Mouse (Mus musculus) intestine, postnatal 0 days (tissue): ENCODE data around the gene Stip1. TPM values are rescaled to one million over a fixed set of nuclear protein-coding genes. Genes with fewer than 3 reads are reported as not detected.
A peak's percentile ranks its signal among the peaks of the same experiment; 100 is the strongest.

Experiments
- ATAC-seq: fragments of 200-750 bp; cut with Nextera tagmentation; 2 replicates; pipeline ENCODE4 v1.8.0; 2017; ENCODE audit warnings: mild to moderate bottlenecking, moderate TSS enrichment, moderate library complexity
- H3K27ac ChIP-seq: fragments of 300-500 bp; sonication (generic); 2 replicates; pipeline ENCODE4 v1.5.1; 2014; ENCODE audit warnings: mild to moderate bottlenecking, low read depth, low read length, moderate library complexity
- H3K27me3 ChIP-seq: fragments of 300-500 bp; sonication (generic); replicated peaks from 2 replicates; pipeline ENCODE4 v1.6.1; 2014; ENCODE audit warnings: low read length, mixed read lengths; ENCODE audit not compliant: control insufficient read depth, insufficient read depth
- H3K36me3 ChIP-seq: fragments of 300-500 bp; sonication (generic); 2 replicates; pipeline ENCODE4 v1.6.1; 2014; ENCODE audit warnings: mild to moderate bottlenecking, moderate library complexity; ENCODE audit not compliant: control insufficient read depth, insufficient read depth
- H3K4me1 ChIP-seq: fragments of 300-500 bp; sonication (generic); replicated peaks from 2 replicates; pipeline ENCODE4 v1.6.1; 2014; ENCODE audit warnings: antibody characterized with exemption, low read length, mixed read lengths; ENCODE audit not compliant: control insufficient read depth, insufficient read depth
- H3K4me2 ChIP-seq: fragments of 300-500 bp; sonication (generic); replicated peaks from 2 replicates; pipeline ENCODE4 v1.6.1; 2014; ENCODE audit warnings: low read depth, mild to moderate bottlenecking, moderate library complexity
- H3K4me3 ChIP-seq: fragments of 300-500 bp; sonication (generic); 2 replicates; pipeline ENCODE4 v1.5.1; 2014; ENCODE audit warnings: low read depth, low read length
- H3K9ac ChIP-seq: fragments of 300-500 bp; sonication (generic); 2 replicates; pipeline ENCODE4 v1.6.1; 2014; ENCODE audit warnings: mild to moderate bottlenecking, low read depth, low read length
- H3K9me3 ChIP-seq: fragments of 300-500 bp; sonication (generic); 2 replicates; pipeline ENCODE4 v1.6.1; 2016; ENCODE audit warnings: mixed run types; ENCODE audit not compliant: control insufficient read depth
- CTCF ChIP-seq: sonication (generic); IDR thresholded peaks from 2 replicates; pipeline ENCODE4 v1.5.1; 2016; ENCODE audit warnings: low read depth, mild to moderate bottlenecking, control low read depth, antibody characterized with exemption, moderate library complexity
- WGBS: fragments of 180-500 bp; shearing (Covaris S2); extraction: QIAGEN DNeasy Blood & Tissue Kit; methylation state at CpG from one replicate; pipeline ENCODE4 v1.1.7; 2014; 5-methylcytosine and 5-hydroxymethylcytosine counted together
- polyA plus RNA-seq: library from polyadenylated mRNA; unstranded; fragments of >200 nt; fragmentation: Nextera tagmentation; extraction: Ambion mirVana; gene quantifications from 2 replicates; pipeline ENCODE4 v1.2.1, GENCODE M21; 2015

The Stip1 gene
- polyA plus RNA-seq, 1 experiment from 2014 or later, result 47.8 TPM

DNA sequence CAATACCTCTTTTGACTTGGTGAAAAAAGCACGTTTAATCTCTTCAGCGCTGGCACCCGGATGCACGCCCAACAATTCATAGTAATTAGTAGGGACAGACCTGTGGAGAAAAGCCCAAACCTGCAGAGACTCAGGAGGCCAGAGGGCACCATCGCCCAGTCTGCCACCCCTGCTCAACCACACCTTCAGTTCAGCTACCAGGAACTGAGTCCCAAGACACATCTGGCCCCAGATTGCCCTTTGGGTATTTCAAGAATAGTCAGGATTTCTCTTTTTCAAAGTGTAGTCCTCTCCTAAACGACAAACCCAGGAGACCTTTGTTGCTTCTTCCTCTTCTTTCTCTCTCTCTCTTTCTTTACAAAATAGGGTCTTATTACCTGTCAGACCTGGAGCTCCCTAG is 49.1 kb downstream of the Stip1 start:
- H3K4me3 ChIP-seq, result no peak overlapping the region
- no peak overlapping the region for H3K27ac ChIP-seq
- H3K27me3 ChIP-seq, result no peaks in the 10 kb centered on the region
- H3K9ac ChIP-seq, result no peak overlapping the region
- no peak overlapping the region for H3K4me2 ChIP-seq
- H3K4me1 ChIP-seq, result peaks cover 6% of the 10 kb centered on the region; the same call in 1 of the 2 replicates
- H3K9me3 ChIP-seq, result no peaks in the 10 kb centered on the region
- 85% methylated on average over 6 of the region's 6 CpGs for WGBS
- H3K36me3 ChIP-seq, result 0 out of 2 replicates have a peak, but pooled peaks cover 4% of the 10 kb centered on the region
- no peak for TF ChIP-seq CTCF
- ATAC-seq, result no peak

DNA sequence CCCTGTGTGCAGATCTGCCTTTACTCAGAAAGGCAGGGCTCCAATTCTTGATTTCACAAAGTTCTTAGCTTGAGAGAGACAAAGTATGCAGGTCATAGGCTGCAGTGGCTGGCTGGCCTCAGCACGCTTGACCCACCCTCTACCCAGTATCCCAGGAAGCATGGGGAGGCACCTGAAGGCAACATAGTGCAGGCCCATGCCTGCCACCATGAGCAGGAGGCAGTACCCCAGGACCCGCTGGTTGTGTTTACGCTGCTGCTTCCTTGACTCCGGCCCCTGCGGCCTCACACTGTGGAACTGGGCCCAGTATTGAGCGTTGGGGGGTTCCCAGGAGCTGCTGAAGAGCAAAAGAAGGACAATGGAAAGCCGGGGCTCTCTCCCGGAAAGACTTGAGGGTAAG is 50.5 kb downstream of the Stip1 start:
- no peak overlapping the region for H3K9ac ChIP-seq
- no peak for ATAC-seq
- peaks cover 6% of the 10 kb centered on the region; the same call in 1 of the 2 replicates for H3K4me1 ChIP-seq
- H3K36me3 ChIP-seq, result peaks cover 6% of the 10 kb centered on the region; the same call in 1 of the 2 replicates
- no peak overlapping the region for H3K27ac ChIP-seq
- 87% methylated on average over 8 of the region's 8 CpGs for WGBS
- H3K9me3 ChIP-seq, result no peaks in the 10 kb centered on the region
- no peak for TF ChIP-seq CTCF
- no peak overlapping the region for H3K4me3 ChIP-seq
- H3K27me3 ChIP-seq, result no peaks in the 10 kb centered on the region
- H3K4me2 ChIP-seq, result no peak overlapping the region

GRCm38 (mm10) chr19:6987904-6988285 is 51.9 kb downstream of the Stip1 start:
- TF ChIP-seq CTCF, result no peak
- no peaks in the 10 kb centered on the region for H3K27me3 ChIP-seq
- peak overlapping the region; percentile 80 for H3K27ac ChIP-seq
- no peak for ATAC-seq
- WGBS, result 2% methylated on average over 8 of the region's 8 CpGs
- no peaks in the 10 kb centered on the region for H3K9me3 ChIP-seq
- H3K36me3 ChIP-seq, result peaks cover 10% of the 10 kb centered on the region; the same call in 1 of the 2 replicates
- peak overlapping the region; percentile 95 for H3K4me2 ChIP-seq
- H3K4me3 ChIP-seq, result peak overlapping the region; percentile 78
- H3K9ac ChIP-seq, result peak overlapping the region; percentile 77
- peaks cover 3% of the 10 kb centered on the region; the same call in 1 of the 2 replicates for H3K4me1 ChIP-seq

- Histone ChIP-seq H3K36me3 (peaks cover 10% of the 10 kb centered on the region; the same call in 1 of the 2 replicates), H3K27me3 (no peaks in the 10 kb centered on the region), H3K9me3 (no peaks in the 10 kb centered on the region), H3K4me1 (0 out of 2 replicates have a peak, but pooled peaks cover 2% of the 10 kb centered on the region), H3K27ac (peak within 1 kb of the TSS; percentile 80), H3K4me3 (peak within 1 kb of the TSS; percentile 78), H3K4me2 (peak within 1 kb of the TSS; percentile 95), H3K9ac (peak within 1 kb of the TSS; percentile 77)
- under 1% methylated on average over 73 of the region's 85 CpGs for WGBS
- peak; percentile 33 for ATAC-seq
- 0 out of 2 replicates have a peak, but pooled peaks have one; percentile 1 for TF ChIP-seq CTCF
These were observed 52.5 kb downstream of the Stip1 start, which contains the start of gene Vegfb for GRCm38 (mm10) chr19:6987061-6987903. Gene Vegfb (minus strand): TSS chr19:6987651.

GRCm38 (mm10) chr19:6985951-6986708 is 53.6 kb downstream of the Stip1 start:
- H3K4me1 ChIP-seq, result no peaks in the 10 kb centered on the region
- WGBS, result 65% methylated on average over 10 of the region's 10 CpGs
- no peaks in the 10 kb centered on the region for H3K9me3 ChIP-seq
- H3K36me3 ChIP-seq, result peaks cover 10% of the 10 kb centered on the region; the same call in 1 of the 2 replicates
- no peak overlapping the region for H3K27ac ChIP-seq
- H3K27me3 ChIP-seq, result no peaks in the 10 kb centered on the region
- H3K4me2 ChIP-seq, result peak overlapping the region; percentile 95
- no peak for TF ChIP-seq CTCF
- H3K4me3 ChIP-seq, result peak overlapping the region; percentile 78
- no peak for ATAC-seq
- H3K9ac ChIP-seq, result peak overlapping the region; percentile 77; the same call in 1 of the 2 replicates

DNA sequence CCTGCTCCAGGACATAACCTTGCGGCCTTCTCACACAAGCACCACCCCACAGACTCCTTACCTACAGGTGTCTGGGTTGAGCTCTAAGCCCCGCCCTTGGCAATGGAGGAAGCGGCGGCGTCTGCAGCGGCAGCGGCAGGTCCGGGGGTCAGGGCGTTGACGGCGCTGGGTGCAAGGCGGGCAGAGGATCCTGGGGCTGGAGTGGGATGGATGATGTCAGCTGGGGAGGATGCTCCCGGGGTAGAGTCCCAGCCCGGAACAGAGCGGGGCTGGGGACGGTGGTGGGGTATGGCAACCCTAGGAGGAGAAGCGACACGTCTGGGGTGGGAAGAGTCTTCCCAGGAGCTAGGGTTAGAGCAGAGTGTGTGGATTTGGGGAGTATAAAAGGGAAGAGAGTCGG is 54.5 kb downstream of the Stip1 start:
- TF ChIP-seq CTCF, result no peak
- H3K4me1 ChIP-seq, result no peaks in the 10 kb centered on the region
- H3K4me2 ChIP-seq, result no peak overlapping the region
- no peaks in the 10 kb centered on the region for H3K9me3 ChIP-seq
- no peak for ATAC-seq
- H3K4me3 ChIP-seq, result no peak overlapping the region
- H3K36me3 ChIP-seq, result peaks cover 10% of the 10 kb centered on the region; the same call in 1 of the 2 replicates
- H3K27me3 ChIP-seq, result no peaks in the 10 kb centered on the region
- no peak overlapping the region for H3K9ac ChIP-seq
- WGBS, result 74% methylated on average over 19 of the region's 19 CpGs
- H3K27ac ChIP-seq, result no peak overlapping the region
